Mouse (Mus musculus): ENCODE data around the gene Acap2.

GRCm38 (mm10) chr16:31066344-31067098, 134.5 kb downstream of the Acap2 start:
- TF ChIP-seq CTCF (IDR thresholded peaks at IDR 0.05; ENCODE audit: insufficient read depth, low read depth, low read length) (no peak), POLR2A (IDR thresholded peaks at IDR 0.05; ENCODE audit: insufficient read depth, low read depth, low read length) (no peak)
